Mouse (Mus musculus) thymus, postnatal 10 days (tissue): ENCODE results near the gene Mapt.
"Not testable (repeated sequence)": the region's sequence is repeated elsewhere in the genome, so short reads cannot be mapped to it uniquely, and the experiment has no call there.

Experiments used
- DNase-seq, 2 experiments: peaks; one replicate each; pipeline ENCODE4 v3.0.0; 2021; ENCODE audit warnings: low spot score in 2 of 2

Mapt gene

GRCm38 (mm10) chr11:104233101-104233500 lies 1.9 kb downstream of the Mapt start:
- no peak for DNase-seq

- DNase-seq = no peak
These were observed 2.5 kb downstream of the Mapt start for GRCm38 (mm10) chr11:104233574-104234206.

- no peak for DNase-seq
These were observed 3.5 kb downstream of the Mapt start for GRCm38 (mm10) chr11:104234680-104235079.

- DNase-seq = no peak
These were observed 4.7 kb downstream of the Mapt start for GRCm38 (mm10) chr11:104235881-104236280.

GRCm38 (mm10) chr11:104237226-104237625 lies 6.0 kb downstream of the Mapt start:
- DNase-seq = no peak

- no peak for DNase-seq
These were observed 7.0 kb downstream of the Mapt start for GRCm38 (mm10) chr11:104237958-104238747.

GRCm38 (mm10) chr11:104245478-104245877 lies 14.3 kb downstream of the Mapt start:
- not testable (repeated sequence) for DNase-seq

- no peak for DNase-seq
These were observed 15.0 kb downstream of the Mapt start for GRCm38 (mm10) chr11:104246171-104246694.

- DNase-seq = no peak
These were observed 16.0 kb downstream of the Mapt start for GRCm38 (mm10) chr11:104247141-104247717.

- DNase-seq = no peak
These were observed 18.2 kb downstream of the Mapt start for GRCm38 (mm10) chr11:104249420-104249819.

GRCm38 (mm10) chr11:104251121-104251520 lies 19.9 kb downstream of the Mapt start:
- DNase-seq = no peak

GRCm38 (mm10) chr11:104252094-104252493 lies 20.9 kb downstream of the Mapt start:
- DNase-seq = no peak

GRCm38 (mm10) chr11:104254408-104255039 lies 23.3 kb downstream of the Mapt start:
- DNase-seq = no peak

- no peak for DNase-seq
These were observed 25.0 kb downstream of the Mapt start for GRCm38 (mm10) chr11:104256179-104256578.

GRCm38 (mm10) chr11:104258991-104259390 lies 27.8 kb downstream of the Mapt start:
- DNase-seq = no peak

GRCm38 (mm10) chr11:104264683-104265082 lies 33.5 kb downstream of the Mapt start:
- DNase-seq = no peak

GRCm38 (mm10) chr11:104265669-104266068 lies 34.5 kb downstream of the Mapt start:
- DNase-seq = no peak

GRCm38 (mm10) chr11:104267380-104267779 lies 36.2 kb downstream of the Mapt start:
- no peak for DNase-seq

GRCm38 (mm10) chr11:104269385-104269822 lies 38.2 kb downstream of the Mapt start:
- no peak for DNase-seq

GRCm38 (mm10) chr11:104270452-104270851 lies 39.3 kb downstream of the Mapt start:
- no peak for DNase-seq

- DNase-seq = no peak
These were observed 39.7 kb downstream of the Mapt start for GRCm38 (mm10) chr11:104270876-104271275.

GRCm38 (mm10) chr11:104271876-104272275 lies 40.7 kb downstream of the Mapt start:
- DNase-seq = no peak
